Mouse (Mus musculus) cerebellum, postnatal 25 days (tissue): ENCODE results near the gene Crisp1.

Experiments
- DNase-seq, 2 experiments: peaks; one replicate each; pipeline ENCODE4 v3.0.0; 2021; ENCODE audit warnings: mixed read lengths in 2 of 2

Gene Crisp1

DNA sequence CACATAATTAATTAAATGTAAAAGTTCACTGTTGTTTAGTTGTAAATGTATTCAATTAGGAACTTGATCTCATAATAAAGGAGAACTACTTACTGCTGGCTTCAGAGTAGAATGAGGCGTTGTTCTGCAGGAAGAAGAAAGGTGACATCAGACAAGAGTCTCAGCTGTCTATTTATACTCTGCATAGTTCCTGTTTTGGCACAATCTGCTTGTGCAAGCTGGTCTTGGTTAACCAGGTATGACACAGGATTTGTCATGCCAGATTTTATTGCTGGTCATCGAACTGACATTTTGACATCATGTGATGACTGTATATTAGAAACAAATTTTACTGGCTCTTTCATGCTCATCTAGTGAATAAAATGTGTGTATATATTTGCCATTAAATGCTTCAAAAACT lies at the start of gene Crisp1:
Gene Crisp1 (minus strand): TSS at position 146 of the 400 bp plus-strand sequence.
- DNase-seq = no peak

DNA sequence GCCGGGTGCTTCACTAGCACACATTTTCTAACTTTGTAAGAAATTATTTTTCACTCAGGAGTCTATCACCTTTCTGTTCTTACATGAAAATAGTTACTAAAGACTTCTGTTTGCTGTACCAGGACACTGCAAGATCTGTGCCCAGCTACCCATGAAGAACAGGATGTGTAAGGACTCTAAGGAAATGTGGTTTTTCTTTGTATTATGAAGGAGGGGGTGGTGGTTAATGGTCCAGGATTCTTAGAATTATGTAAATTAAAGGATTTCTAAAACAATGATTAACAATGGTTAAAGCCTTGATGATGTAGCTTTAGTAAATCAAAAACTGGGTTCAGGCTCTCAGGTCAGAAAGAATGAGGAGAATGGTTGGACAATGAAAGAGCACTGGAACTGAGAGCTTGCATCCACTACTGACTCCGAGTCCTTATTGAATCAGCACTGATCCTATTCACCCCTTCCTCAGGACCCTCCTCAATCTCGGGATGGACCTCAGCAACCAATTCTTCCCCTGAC lies 23.5 kb upstream of the Crisp1 start:
- no peak for DNase-seq

- DNase-seq = no peak
Measured at GRCm38 (mm10) chr17:40285435-40285834, 33.6 kb downstream of the Crisp1 start.

- DNase-seq = no peak
Measured at GRCm38 (mm10) chr17:40275519-40275918, 43.5 kb downstream of the Crisp1 start.

DNA sequence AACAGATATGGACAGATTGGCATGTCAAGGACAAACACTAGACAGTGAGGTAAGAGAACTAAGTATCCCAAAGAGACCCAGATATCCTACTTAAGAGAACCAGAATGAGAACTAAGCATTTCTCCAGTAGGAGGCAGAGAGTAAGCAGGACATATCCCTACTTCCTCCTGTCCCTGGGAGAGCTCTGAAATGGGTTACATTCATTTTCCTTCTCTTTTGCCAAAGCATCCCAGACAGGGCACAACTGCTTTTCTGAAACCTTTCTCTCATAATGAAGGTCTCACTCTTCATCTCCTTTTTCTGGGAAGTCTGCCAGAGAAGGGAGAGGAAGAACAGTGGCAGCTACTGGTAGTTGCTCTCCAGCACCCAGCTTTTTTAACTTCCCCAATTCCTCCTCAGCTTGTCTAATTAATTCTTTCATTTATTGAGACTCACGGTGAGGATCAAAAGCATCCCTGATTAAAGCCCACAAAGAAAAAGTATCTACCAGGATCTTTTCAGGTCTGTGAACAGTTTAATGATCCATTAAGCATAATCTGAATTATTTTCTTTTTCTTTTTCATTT lies 44.0 kb downstream of the Crisp1 start:
- no peak for DNase-seq

- no peak for DNase-seq
Measured at GRCm38 (mm10) chr17:40252487-40252886, 66.5 kb downstream of the Crisp1 start.
